Mouse (Mus musculus) heart, postnatal 4 days (tissue): ENCODE data around the gene Dock4. TPM values are rescaled to one million over a fixed set of nuclear protein-coding genes. Genes with fewer than 3 reads are reported as not detected.

ENCODE experiments used
- DNase-seq: peaks from one replicate; pipeline ENCODE4 v3.0.0; 2021
- total RNA-seq, 2 experiments: library from RNA; stranded (reverse); gene quantifications; 2 replicates each; pipeline ENCODE4 v1.2.3; 2021

The Dock4 gene
- total RNA-seq = 10 to 100 TPM; 21.0 to 24.0 TPM

- peak; percentile 99 for DNase-seq
These were observed at the start of gene Dock4, which contains the start of gene Zfp277 for GRCm38 (mm10) chr12:40445648-40446449. Gene Dock4 (plus strand): TSS chr12:40445952. Gene Zfp277 (minus strand): TSS chr12:40445902.

- DNase-seq = no peak
These were observed 46.8 kb upstream of the Dock4 start for GRCm38 (mm10) chr12:40398916-40399315.

GRCm38 (mm10) chr12:40399386-40399785, 46.4 kb upstream of the Dock4 start:
- DNase-seq = no peak

GRCm38 (mm10) chr12:40399812-40400211, 45.9 kb upstream of the Dock4 start:
- DNase-seq = no peak

- DNase-seq = no peak
These were observed 31.0 kb upstream of the Dock4 start for GRCm38 (mm10) chr12:40414682-40415311.

- peak; percentile 18 for DNase-seq
These were observed 30.3 kb upstream of the Dock4 start for GRCm38 (mm10) chr12:40415312-40415925.

- no peak for DNase-seq
These were observed 28.5 kb upstream of the Dock4 start for GRCm38 (mm10) chr12:40417257-40417656.

- DNase-seq = no peak
These were observed 20.8 kb upstream of the Dock4 start for GRCm38 (mm10) chr12:40424991-40425390.

GRCm38 (mm10) chr12:40427606-40428005, 18.1 kb upstream of the Dock4 start:
- no peak for DNase-seq

- no peak for DNase-seq
These were observed 15.8 kb upstream of the Dock4 start for GRCm38 (mm10) chr12:40429976-40430375.

- DNase-seq = no peak
These were observed 14.7 kb upstream of the Dock4 start for GRCm38 (mm10) chr12:40431075-40431474.

- DNase-seq = peak; percentile 23
These were observed 11.7 kb upstream of the Dock4 start for GRCm38 (mm10) chr12:40434101-40434500.

- no peak for DNase-seq
These were observed 7.7 kb upstream of the Dock4 start for GRCm38 (mm10) chr12:40438049-40438448.

- DNase-seq = no peak
These were observed 546 bp upstream of the Dock4 start for GRCm38 (mm10) chr12:40445206-40445605.

- DNase-seq = peak; percentile 59
These were observed 964 bp downstream of the Dock4 start for GRCm38 (mm10) chr12:40446450-40447381.

- no peak for DNase-seq
These were observed 2.0 kb downstream of the Dock4 start for GRCm38 (mm10) chr12:40447561-40448355.

GRCm38 (mm10) chr12:40449119-40449795, 3.5 kb downstream of the Dock4 start:
- DNase-seq = no peak

GRCm38 (mm10) chr12:40456517-40456916, 10.8 kb downstream of the Dock4 start:
- DNase-seq = no peak

- peak; percentile 42 for DNase-seq
These were observed 13.2 kb downstream of the Dock4 start for GRCm38 (mm10) chr12:40458977-40459376.

- DNase-seq = no peak
These were observed 14.0 kb downstream of the Dock4 start for GRCm38 (mm10) chr12:40459673-40460265.
